Mouse (Mus musculus): Measurements from ENCODE around the gene Slc7a8.

DNA sequence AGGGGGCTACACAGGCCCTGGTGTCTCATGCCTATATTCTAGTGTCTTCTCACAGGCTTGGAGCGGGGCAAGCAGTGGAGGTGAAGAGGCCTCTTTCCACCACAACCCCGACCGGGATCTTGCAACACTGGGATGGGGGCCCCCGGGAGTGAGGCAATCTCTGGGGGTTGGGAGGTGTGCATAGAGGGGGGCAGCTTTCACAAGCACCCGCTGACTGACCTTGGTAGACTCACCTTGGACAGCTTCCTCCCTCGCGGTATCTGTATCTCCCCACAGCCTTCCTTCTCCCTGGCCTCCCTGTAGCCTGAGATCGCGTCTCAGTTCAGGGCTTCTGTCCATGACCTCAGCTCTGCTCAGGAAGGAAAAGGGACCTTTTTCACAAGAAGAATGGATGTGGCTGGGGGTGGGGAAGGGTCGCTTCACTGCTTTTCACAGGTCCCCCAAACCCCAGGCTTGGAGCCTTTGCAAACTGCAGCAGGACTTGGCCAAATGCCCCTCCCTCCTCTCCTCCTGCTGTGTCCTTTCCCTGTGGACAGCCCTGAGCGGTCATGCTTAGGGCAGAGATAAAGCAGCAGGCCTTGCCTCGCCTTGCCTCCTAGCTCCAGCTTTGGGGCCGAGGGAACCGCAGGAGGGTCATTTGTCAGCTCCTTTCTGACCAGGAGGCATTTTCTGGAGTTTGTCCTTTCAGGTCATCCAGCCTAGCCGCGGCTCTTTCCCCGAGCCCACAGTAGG, 75.0 kb downstream of the Slc7a8 start:
- TF ChIP-seq CTCF (IDR thresholded peaks at IDR 0.05; ENCODE audit: borderline replicate concordance, extremely low read depth, insufficient read depth, insufficient read length) (no peak), POLR2A (IDR thresholded peaks at IDR 0.05; ENCODE audit: borderline replicate concordance, extremely low read depth, insufficient read depth, insufficient read length, poor library complexity, severe bottlenecking) (no peak)

Measured in brain, embryonic 14.5 days (tissue).